Mouse (Mus musculus) erythroid progenitor cell, adult 5-6 weeks (primary cell): ENCODE data around the gene Grk1. TPM values are rescaled to one million over a fixed set of nuclear protein-coding genes. Genes with fewer than 3 reads are reported as not detected.

Experiments
- ATAC-seq: replicated peaks from 2 replicates; pipeline ENCODE4 v1.8.0; 2016; ENCODE audit warnings: moderate number of reproducible peaks, mild to moderate bottlenecking, moderate TSS enrichment, inconsistent platforms; ENCODE audit not compliant: poor library complexity, low FRiP score, severe bottlenecking
- total RNA-seq, 2 experiments: library from RNA; stranded (forward) in 1 of 2; stranded (reverse) in 1 of 2; fragments of 150-400 nt in 1 of 2; fragments of 186-747, 209-891 nt in 1 of 2; gene quantifications; 2 replicates each; pipeline versions ENCODE4 v1.2.3 to v1.2.4; 2015 to 2017; ENCODE audit warnings: low replicate concordance in 2 of 2

Gene Grk1
- total RNA-seq, 2 experiments from 2014 or later: not detected

- ATAC-seq: no peak
Observed at GRCm38 (mm10) chr8:13420970-13421369, 16.1 kb downstream of the Grk1 start.

- ATAC-seq: no peak
Observed at GRCm38 (mm10) chr8:13427351-13427750, 22.5 kb downstream of the Grk1 start.

GRCm38 (mm10) chr8:13428156-13428555 lies 23.3 kb downstream of the Grk1 start:
- no peak for ATAC-seq

- no peak for ATAC-seq
Observed at GRCm38 (mm10) chr8:13430412-13430811, 25.5 kb downstream of the Grk1 start.

GRCm38 (mm10) chr8:13430866-13431265 lies 26.0 kb downstream of the Grk1 start:
- ATAC-seq: no peak

GRCm38 (mm10) chr8:13433130-13433529 lies 28.2 kb downstream of the Grk1 start:
- no peak for ATAC-seq

GRCm38 (mm10) chr8:13434889-13435288 lies 30.0 kb downstream of the Grk1 start, which contains the start of gene Tmem255b:
Tmem255b (plus strand) TSS chr8:13435189.
- ATAC-seq: no peak

GRCm38 (mm10) chr8:13436052-13436451 lies 31.2 kb downstream of the Grk1 start:
- no peak for ATAC-seq

- no peak for ATAC-seq
Observed at GRCm38 (mm10) chr8:13437531-13437930, 32.6 kb downstream of the Grk1 start.

- no peak for ATAC-seq
Observed at GRCm38 (mm10) chr8:13442152-13442551, 37.3 kb downstream of the Grk1 start.

- no peak for ATAC-seq
Observed at GRCm38 (mm10) chr8:13446456-13446855, 41.6 kb downstream of the Grk1 start.

GRCm38 (mm10) chr8:13448145-13448544 lies 43.3 kb downstream of the Grk1 start:
- no peak for ATAC-seq

GRCm38 (mm10) chr8:13451747-13452277 lies 46.9 kb downstream of the Grk1 start:
- ATAC-seq: no peak

GRCm38 (mm10) chr8:13454341-13455113 lies 49.6 kb downstream of the Grk1 start:
- no peak for ATAC-seq

GRCm38 (mm10) chr8:13455295-13455694 lies 50.4 kb downstream of the Grk1 start:
- no peak for ATAC-seq

- ATAC-seq: no peak
Observed at GRCm38 (mm10) chr8:13459431-13459830, 54.5 kb downstream of the Grk1 start.

- no peak for ATAC-seq
Observed at GRCm38 (mm10) chr8:13461085-13461765, 56.3 kb downstream of the Grk1 start.

- no peak; the same call in 1 of the 2 replicates for ATAC-seq
Observed at GRCm38 (mm10) chr8:13461843-13462242, 57.0 kb downstream of the Grk1 start.

GRCm38 (mm10) chr8:13462392-13462791 lies 57.5 kb downstream of the Grk1 start:
- ATAC-seq: no peak

GRCm38 (mm10) chr8:13465324-13465723 lies 60.4 kb downstream of the Grk1 start:
- ATAC-seq: no peak

GRCm38 (mm10) chr8:13466989-13467388 lies 62.1 kb downstream of the Grk1 start:
- ATAC-seq: no peak
